Mouse (Mus musculus): ENCODE data around the gene Tigar. TPM values are rescaled to one million over a fixed set of nuclear protein-coding genes. Genes with fewer than 3 reads are reported as not detected.
A peak's percentile ranks its signal among the peaks of the same experiment; 100 is the strongest.

The Tigar gene
- polyA plus RNA-seq, 1 experiment: 37.6 TPM

- Histone ChIP-seq H3K27me3 (ENCODE audit: control insufficient read depth, insufficient read depth, low read length, poor library complexity, severe bottlenecking) (no peaks in the 10 kb centered on the region), H3K27ac (ENCODE audit: insufficient read depth, low read length) (no peak overlapping the region), H3K9me3 (replicated peaks; ENCODE audit: control insufficient read depth, insufficient read depth, low read length, poor library complexity, severe bottlenecking) (no peaks in the 10 kb centered on the region), H3K9ac (ENCODE audit: low read depth, poor library complexity, severe bottlenecking) (no peak overlapping the region), H3K4me1 (ENCODE audit: control insufficient read depth, insufficient read depth, low read length) (no peaks in the 10 kb centered on the region), H3K4me3 (ENCODE audit: low read depth, low read length) (no peak overlapping the region), H3K36me3 (ENCODE audit: control insufficient read depth, insufficient read depth, low read length, poor library complexity, severe bottlenecking) (no peaks in the 10 kb centered on the region)
- TF ChIP-seq CTCF (IDR thresholded peaks at IDR 0.05; ENCODE audit: low read depth, low read length) (no peak), EP300 (IDR thresholded peaks at IDR 0.05; ENCODE audit: insufficient read depth, low read depth, low read length) (no peak), POLR2A (IDR thresholded peaks at IDR 0.05; ENCODE audit: insufficient read depth, low read length) (no peak)
These were observed 27.5 kb downstream of the Tigar start for GRCm38 (mm10) chr6:127081820-127082219.

GRCm38 (mm10) chr6:127079867-127080731 lies 29.3 kb downstream of the Tigar start:
- Histone ChIP-seq H3K27me3 (ENCODE audit: control insufficient read depth, insufficient read depth, low read length, poor library complexity, severe bottlenecking) (no peaks in the 10 kb centered on the region), H3K27ac (ENCODE audit: insufficient read depth, low read length) (no peak overlapping the region), H3K4me1 (ENCODE audit: control insufficient read depth, insufficient read depth, low read length) (no peaks in the 10 kb centered on the region), H3K36me3 (ENCODE audit: control insufficient read depth, insufficient read depth, low read length, poor library complexity, severe bottlenecking) (no peaks in the 10 kb centered on the region), H3K4me3 (ENCODE audit: low read depth, low read length) (peak overlapping the region; percentile 59), H3K9ac (ENCODE audit: low read depth, poor library complexity, severe bottlenecking) (peak overlapping the region; percentile 20), H3K9me3 (replicated peaks; ENCODE audit: control insufficient read depth, insufficient read depth, low read length, poor library complexity, severe bottlenecking) (no peaks in the 10 kb centered on the region)
- TF ChIP-seq POLR2A (IDR thresholded peaks at IDR 0.05; ENCODE audit: insufficient read depth, low read length) (no peak), CTCF (IDR thresholded peaks at IDR 0.05; ENCODE audit: low read depth, low read length) (peak; percentile 46), EP300 (IDR thresholded peaks at IDR 0.05; ENCODE audit: insufficient read depth, low read depth, low read length) (no peak)

- Histone ChIP-seq H3K27me3 (ENCODE audit: control insufficient read depth, insufficient read depth, low read length, poor library complexity, severe bottlenecking) (no peaks in the 10 kb centered on the region), H3K4me1 (ENCODE audit: control insufficient read depth, insufficient read depth, low read length) (no peaks in the 10 kb centered on the region), H3K36me3 (ENCODE audit: control insufficient read depth, insufficient read depth, low read length, poor library complexity, severe bottlenecking) (no peaks in the 10 kb centered on the region), H3K9me3 (replicated peaks; ENCODE audit: control insufficient read depth, insufficient read depth, low read length, poor library complexity, severe bottlenecking) (no peaks in the 10 kb centered on the region), H3K27ac (ENCODE audit: insufficient read depth, low read length) (no peak within 1 kb of the TSS), H3K9ac (ENCODE audit: low read depth, poor library complexity, severe bottlenecking) (no peak within 1 kb of the TSS), H3K4me3 (ENCODE audit: low read depth, low read length) (no peak within 1 kb of the TSS)
- TF ChIP-seq CTCF (IDR thresholded peaks at IDR 0.05; ENCODE audit: low read depth, low read length) (no peak), EP300 (IDR thresholded peaks at IDR 0.05; ENCODE audit: insufficient read depth, low read depth, low read length) (no peak)
These were observed 36.5 kb downstream of the Tigar start, which contains the start of gene Fgf23 for GRCm38 (mm10) chr6:127072817-127073216. Gene Fgf23 (plus strand): TSS chr6:127072902.

GRCm38 (mm10) chr6:127064815-127065214 lies 44.5 kb downstream of the Tigar start:
- H3K9ac ChIP-seq (ENCODE audit: low read depth, poor library complexity, severe bottlenecking): no peak overlapping the region

GRCm38 (mm10) chr6:127063915-127064314 lies 45.4 kb downstream of the Tigar start:
- Histone ChIP-seq H3K36me3 (ENCODE audit: control insufficient read depth, insufficient read depth, low read length, poor library complexity, severe bottlenecking) (no peaks in the 10 kb centered on the region), H3K9ac (ENCODE audit: low read depth, poor library complexity, severe bottlenecking) (no peak overlapping the region), H3K27me3 (ENCODE audit: control insufficient read depth, insufficient read depth, low read length, poor library complexity, severe bottlenecking) (no peaks in the 10 kb centered on the region), H3K9me3 (replicated peaks; ENCODE audit: control insufficient read depth, insufficient read depth, low read length, poor library complexity, severe bottlenecking) (no peaks in the 10 kb centered on the region), H3K4me1 (ENCODE audit: control insufficient read depth, insufficient read depth, low read length) (no peaks in the 10 kb centered on the region), H3K4me3 (ENCODE audit: low read depth, low read length) (no peak overlapping the region), H3K27ac (ENCODE audit: insufficient read depth, low read length) (no peak overlapping the region)
- TF ChIP-seq EP300 (IDR thresholded peaks at IDR 0.05; ENCODE audit: insufficient read depth, low read depth, low read length) (no peak), CTCF (IDR thresholded peaks at IDR 0.05; ENCODE audit: low read depth, low read length) (no peak), POLR2A (IDR thresholded peaks at IDR 0.05; ENCODE audit: insufficient read depth, low read length) (no peak)

More at GRCm38 (mm10) chr6:127064815-127065214, 44.5 kb downstream of the Tigar start:
- TF ChIP-seq EP300 (IDR thresholded peaks at IDR 0.05; ENCODE audit: insufficient read depth, low read depth, low read length): no peak
- TF ChIP-seq CTCF (IDR thresholded peaks at IDR 0.05; ENCODE audit: low read depth, low read length): no peak
- no peak for TF ChIP-seq POLR2A (IDR thresholded peaks at IDR 0.05; ENCODE audit: insufficient read depth, low read length)
- no peaks in the 10 kb centered on the region for H3K4me1 ChIP-seq (ENCODE audit: control insufficient read depth, insufficient read depth, low read length)
- H3K27me3 ChIP-seq (ENCODE audit: control insufficient read depth, insufficient read depth, low read length, poor library complexity, severe bottlenecking): no peaks in the 10 kb centered on the region
- H3K36me3 ChIP-seq (ENCODE audit: control insufficient read depth, insufficient read depth, low read length, poor library complexity, severe bottlenecking): no peaks in the 10 kb centered on the region
- no peaks in the 10 kb centered on the region for H3K9me3 ChIP-seq (replicated peaks; ENCODE audit: control insufficient read depth, insufficient read depth, low read length, poor library complexity, severe bottlenecking)
- no peak overlapping the region for H3K4me3 ChIP-seq (ENCODE audit: low read depth, low read length)
- H3K27ac ChIP-seq (ENCODE audit: insufficient read depth, low read length): no peak overlapping the region

DNA sequence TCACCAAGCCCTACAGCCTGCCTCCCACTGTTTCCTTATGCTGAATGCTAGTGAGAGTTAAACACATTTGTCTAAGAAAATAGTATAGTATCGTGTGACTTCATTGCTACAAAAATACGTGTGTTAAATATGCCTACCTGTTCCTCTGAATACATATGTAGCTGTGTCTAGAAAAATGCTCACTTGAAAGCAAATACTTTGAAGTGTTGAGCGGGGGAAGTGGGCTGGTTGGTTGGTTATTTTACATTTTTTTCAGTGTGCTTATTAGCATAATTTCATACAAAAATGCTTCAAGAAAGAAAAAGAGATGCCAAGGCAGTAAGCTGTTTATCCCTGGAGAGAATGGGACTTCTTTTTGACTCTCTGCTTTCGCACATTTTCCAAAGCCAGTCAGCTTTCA lies 49.4 kb downstream of the Tigar start:
- TF ChIP-seq POLR2A (IDR thresholded peaks at IDR 0.05; ENCODE audit: insufficient read depth, low read length) (no peak), CTCF (IDR thresholded peaks at IDR 0.05; ENCODE audit: low read depth, low read length) (no peak), EP300 (IDR thresholded peaks at IDR 0.05; ENCODE audit: insufficient read depth, low read depth, low read length) (no peak)
- H3K9me3 ChIP-seq (replicated peaks; ENCODE audit: control insufficient read depth, insufficient read depth, low read length, poor library complexity, severe bottlenecking): no peaks in the 10 kb centered on the region
- no peaks in the 10 kb centered on the region for H3K36me3 ChIP-seq (ENCODE audit: control insufficient read depth, insufficient read depth, low read length, poor library complexity, severe bottlenecking)
- no peak overlapping the region for H3K9ac ChIP-seq (ENCODE audit: low read depth, poor library complexity, severe bottlenecking)
- no peaks in the 10 kb centered on the region for H3K27me3 ChIP-seq (ENCODE audit: control insufficient read depth, insufficient read depth, low read length, poor library complexity, severe bottlenecking)
- no peak overlapping the region for H3K4me3 ChIP-seq (ENCODE audit: low read depth, low read length)
- H3K27ac ChIP-seq (ENCODE audit: insufficient read depth, low read length): no peak overlapping the region
- no peaks in the 10 kb centered on the region for H3K4me1 ChIP-seq (ENCODE audit: control insufficient read depth, insufficient read depth, low read length)
